Mouse (Mus musculus): ENCODE data around the gene Efna1. TPM values are rescaled to one million over a fixed set of nuclear protein-coding genes. Genes with fewer than 3 reads are reported as not detected.

The Efna1 gene
- polyA plus RNA-seq, 1 experiment from 2014 or later = 55.8 TPM

- Histone ChIP-seq H3K36me3 (no peaks in the 10 kb centered on the region), H3K27me3 (no peaks in the 10 kb centered on the region), H3K27ac (replicated peaks) (no peak overlapping the region), H3K9me3 (replicated peaks) (no peaks in the 10 kb centered on the region), H3K4me3 (replicated peaks) (no peak overlapping the region), H3K4me2 (replicated peaks) (no peak overlapping the region), H3K4me1 (peaks cover 13% of the 10 kb centered on the region; the same call in 1 of the 2 replicates), H3K9ac (no peak overlapping the region)
- 70% methylated on average over 5 of the region's 5 CpGs for WGBS
- ATAC-seq (ENCODE audit: insufficient number of reproducible peaks, low FRiP score, low TSS enrichment, low read depth) = no peak
Observed at GRCm38 (mm10) chr3:89292303-89292702, 11.4 kb upstream of the Efna1 start.

DNA sequence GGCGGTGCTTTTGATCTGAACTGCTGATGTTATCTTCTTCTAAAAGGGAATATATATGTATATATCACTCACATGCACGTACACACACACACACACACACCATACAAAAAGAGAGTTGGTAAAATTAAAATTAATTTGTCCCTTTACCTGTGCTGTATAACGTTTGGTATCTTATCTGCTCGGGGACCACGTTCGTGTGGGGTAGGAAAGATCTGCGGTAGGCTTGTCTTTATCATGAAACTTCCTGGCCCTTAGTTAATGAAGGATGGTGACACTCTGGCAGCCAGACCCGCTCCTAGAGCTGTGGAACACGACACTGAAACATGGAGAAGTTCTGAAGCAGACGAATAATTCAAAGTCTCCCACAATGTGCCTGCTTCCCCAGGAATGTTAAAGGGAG lies 10.9 kb upstream of the Efna1 start:
- H3K27me3 ChIP-seq = no peaks in the 10 kb centered on the region
- H3K9me3 ChIP-seq (replicated peaks) = no peaks in the 10 kb centered on the region
- WGBS = 60% methylated on average over 10 of the region's 10 CpGs
- no peak for ATAC-seq (ENCODE audit: insufficient number of reproducible peaks, low FRiP score, low TSS enrichment, low read depth)
- H3K27ac ChIP-seq (replicated peaks) = no peak overlapping the region
- no peak overlapping the region for H3K9ac ChIP-seq
- H3K36me3 ChIP-seq = no peaks in the 10 kb centered on the region
- no peak overlapping the region for H3K4me3 ChIP-seq (replicated peaks)
- peaks cover 15% of the 10 kb centered on the region for H3K4me1 ChIP-seq
- no peak overlapping the region for H3K4me2 ChIP-seq (replicated peaks)

- Histone ChIP-seq H3K27me3 (no peaks in the 10 kb centered on the region), H3K9me3 (replicated peaks) (no peaks in the 10 kb centered on the region), H3K4me3 (replicated peaks) (no peak overlapping the region), H3K4me1 (peaks cover 26% of the 10 kb centered on the region), H3K36me3 (no peaks in the 10 kb centered on the region), H3K4me2 (replicated peaks) (no peak overlapping the region), H3K9ac (no peak overlapping the region), H3K27ac (replicated peaks) (no peak overlapping the region)
- no peak for ATAC-seq (ENCODE audit: insufficient number of reproducible peaks, low FRiP score, low TSS enrichment, low read depth)
- 53% methylated on average over 7 of the region's 7 CpGs for WGBS
Observed at GRCm38 (mm10) chr3:89288503-89288928, 7.6 kb upstream of the Efna1 start.

- H3K4me2 ChIP-seq (replicated peaks) = no peak overlapping the region
- ATAC-seq (ENCODE audit: insufficient number of reproducible peaks, low FRiP score, low TSS enrichment, low read depth) = no peak
- no peak overlapping the region for H3K9ac ChIP-seq
- peaks cover 26% of the 10 kb centered on the region for H3K4me1 ChIP-seq
- no peak overlapping the region for H3K4me3 ChIP-seq (replicated peaks)
- WGBS = 38% methylated on average over 5 of the region's 5 CpGs
- H3K27ac ChIP-seq (replicated peaks) = no peak overlapping the region
- no peaks in the 10 kb centered on the region for H3K9me3 ChIP-seq (replicated peaks)
- H3K27me3 ChIP-seq = no peaks in the 10 kb centered on the region
- H3K36me3 ChIP-seq = no peaks in the 10 kb centered on the region
Observed at GRCm38 (mm10) chr3:89287286-89287685, 6.3 kb upstream of the Efna1 start.

- no peaks in the 10 kb centered on the region for H3K27me3 ChIP-seq
- no peak overlapping the region for H3K4me3 ChIP-seq (replicated peaks)
- no peak overlapping the region for H3K27ac ChIP-seq (replicated peaks)
- H3K9ac ChIP-seq = no peak overlapping the region
- ATAC-seq (ENCODE audit: insufficient number of reproducible peaks, low FRiP score, low TSS enrichment, low read depth) = no peak
- 36% methylated on average over 2 of the region's 2 CpGs for WGBS
- no peaks in the 10 kb centered on the region for H3K36me3 ChIP-seq
- no peaks in the 10 kb centered on the region for H3K9me3 ChIP-seq (replicated peaks)
- peaks cover 34% of the 10 kb centered on the region for H3K4me1 ChIP-seq
- no peak overlapping the region for H3K4me2 ChIP-seq (replicated peaks)
Observed at GRCm38 (mm10) chr3:89285526-89285925, 4.6 kb upstream of the Efna1 start.

DNA sequence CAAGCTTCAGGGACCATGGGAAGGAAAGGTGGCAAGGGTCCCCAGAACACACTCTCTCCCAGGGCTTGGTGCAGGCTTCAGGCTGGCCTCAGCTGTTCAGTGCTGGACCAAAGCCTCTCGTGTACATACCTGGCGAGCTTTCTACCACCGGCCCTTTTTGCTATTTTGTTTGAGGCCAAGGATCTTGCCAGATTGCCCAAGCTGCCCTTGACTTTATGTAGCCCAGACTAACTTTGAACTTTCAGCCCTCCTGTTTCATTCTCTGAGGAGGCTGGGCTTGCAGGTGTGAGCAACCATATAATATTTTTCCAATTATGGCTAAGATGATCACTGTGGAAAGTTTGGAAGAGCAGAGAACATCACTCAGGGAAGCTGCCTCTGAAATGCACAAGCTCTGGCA lies 3.3 kb upstream of the Efna1 start:
- Histone ChIP-seq H3K27ac (replicated peaks) (no peak overlapping the region), H3K4me3 (replicated peaks) (no peak overlapping the region), H3K4me1 (peaks cover 46% of the 10 kb centered on the region), H3K4me2 (replicated peaks) (no peak overlapping the region), H3K27me3 (no peaks in the 10 kb centered on the region), H3K9ac (no peak overlapping the region), H3K9me3 (replicated peaks) (no peaks in the 10 kb centered on the region), H3K36me3 (no peaks in the 10 kb centered on the region)
- WGBS = 76% methylated on average over 3 of the region's 3 CpGs
- no peak for ATAC-seq (ENCODE audit: insufficient number of reproducible peaks, low FRiP score, low TSS enrichment, low read depth)

- Histone ChIP-seq H3K9ac (no peak overlapping the region), H3K27me3 (no peaks in the 10 kb centered on the region), H3K4me1 (peaks cover 66% of the 10 kb centered on the region), H3K27ac (replicated peaks) (peak overlapping the region; percentile 91; the same call in 1 of the 2 replicates), H3K4me2 (replicated peaks) (0 out of 2 replicates have a peak overlapping the region, but pooled peaks have one; percentile 95), H3K36me3 (no peaks in the 10 kb centered on the region), H3K4me3 (replicated peaks) (no peak overlapping the region), H3K9me3 (replicated peaks) (no peaks in the 10 kb centered on the region)
- ATAC-seq (ENCODE audit: insufficient number of reproducible peaks, low FRiP score, low TSS enrichment, low read depth) = no peak
- WGBS = 11% methylated on average over 4 of the region's 4 CpGs
Observed at GRCm38 (mm10) chr3:89282291-89282643, 1.3 kb upstream of the Efna1 start.

DNA sequence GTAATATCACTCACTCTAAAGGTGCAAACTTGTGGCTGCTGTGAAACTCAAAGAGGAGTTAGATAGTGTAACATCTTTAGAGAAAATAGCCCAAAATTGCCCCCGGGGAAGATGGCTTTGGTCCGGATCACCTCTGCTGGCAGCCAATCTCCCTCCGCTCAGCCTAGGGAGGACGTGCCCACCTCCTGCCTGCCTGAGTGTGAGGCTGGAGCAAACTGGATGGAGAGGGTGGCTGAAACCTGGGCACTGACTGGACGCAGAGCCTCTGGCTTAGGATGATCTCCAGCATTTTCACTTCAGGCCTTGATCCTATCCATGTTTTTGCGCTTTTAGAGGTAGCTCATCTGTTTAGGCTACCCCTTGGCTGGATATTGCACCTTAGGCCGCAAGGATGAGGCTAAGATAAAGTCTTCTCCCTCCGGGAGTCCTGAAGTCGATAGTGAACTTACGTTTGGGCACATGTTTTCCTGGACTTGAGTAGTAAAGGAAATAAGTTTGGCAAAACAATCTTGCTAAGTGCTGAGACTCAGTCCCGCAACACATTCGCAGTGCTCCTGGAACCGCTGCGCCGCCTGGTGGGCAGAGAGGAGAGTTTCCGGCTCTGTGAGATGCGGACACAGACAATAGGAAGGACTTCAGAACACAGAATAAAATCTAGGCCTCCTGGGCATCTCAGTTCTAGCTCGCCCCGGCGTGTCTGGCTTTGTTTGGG lies 793 bp upstream of the Efna1 start:
- Histone ChIP-seq H3K9me3 (replicated peaks) (no peaks in the 10 kb centered on the region), H3K4me2 (replicated peaks) (peak overlapping the region; percentile 95), H3K27ac (replicated peaks) (peak overlapping the region; percentile 91), H3K27me3 (no peaks in the 10 kb centered on the region), H3K4me1 (peaks cover 68% of the 10 kb centered on the region), H3K4me3 (replicated peaks) (peak overlapping the region; percentile 64), H3K36me3 (no peaks in the 10 kb centered on the region), H3K9ac (no peak overlapping the region)
- no peak for ATAC-seq (ENCODE audit: insufficient number of reproducible peaks, low FRiP score, low TSS enrichment, low read depth)
- WGBS = 10% methylated on average over 20 of the region's 20 CpGs

DNA sequence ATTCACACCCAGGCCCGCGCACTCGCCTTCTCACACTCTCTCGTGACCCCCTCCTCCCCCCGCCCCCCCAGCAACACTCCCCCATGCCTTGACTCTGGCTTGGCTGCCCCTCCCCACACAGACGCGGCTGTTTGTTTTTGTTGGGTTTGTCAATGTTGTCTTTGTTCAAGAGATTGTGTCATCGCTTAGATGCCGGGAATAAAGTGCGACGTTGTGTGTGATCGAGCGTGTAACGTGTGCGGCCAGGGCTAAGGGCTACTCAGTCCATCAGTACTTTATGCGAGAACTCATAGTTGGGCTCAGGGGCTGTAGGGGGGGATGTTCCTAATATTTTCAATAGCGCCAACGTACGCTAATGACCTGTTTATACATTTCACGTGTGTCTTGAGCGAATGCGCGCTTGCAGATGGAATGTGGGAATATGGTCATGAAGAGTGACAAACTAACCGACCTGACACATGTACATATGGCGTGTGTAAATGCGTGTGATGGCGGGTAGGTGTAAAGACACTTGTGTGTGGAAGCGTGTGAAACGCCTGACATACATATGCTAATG lies 814 bp downstream of the Efna1 start:
- no peaks in the 10 kb centered on the region for H3K9me3 ChIP-seq (replicated peaks)
- H3K27ac ChIP-seq (replicated peaks) = peak overlapping the region; percentile 91
- H3K9ac ChIP-seq = peak overlapping the region; percentile 40
- no peak for ATAC-seq (ENCODE audit: insufficient number of reproducible peaks, low FRiP score, low TSS enrichment, low read depth)
- H3K4me1 ChIP-seq = peaks cover 61% of the 10 kb centered on the region
- H3K36me3 ChIP-seq = peaks cover 12% of the 10 kb centered on the region
- no peaks in the 10 kb centered on the region for H3K27me3 ChIP-seq
- peak overlapping the region; percentile 64 for H3K4me3 ChIP-seq (replicated peaks)
- H3K4me2 ChIP-seq (replicated peaks) = peak overlapping the region; percentile 95
- WGBS = under 1% methylated on average over 29 of the region's 29 CpGs

- peak overlapping the region; percentile 57 for H3K9ac ChIP-seq
- H3K4me3 ChIP-seq (replicated peaks) = peak overlapping the region; percentile 64
Observed at GRCm38 (mm10) chr3:89279153-89279890, 1.6 kb downstream of the Efna1 start.

GRCm38 (mm10) chr3:89278643-89279042 lies 2.3 kb downstream of the Efna1 start:
- Histone ChIP-seq H3K4me1 (peaks cover 61% of the 10 kb centered on the region), H3K4me2 (replicated peaks) (peak overlapping the region; percentile 95)

More at GRCm38 (mm10) chr3:89279153-89279890, 1.6 kb downstream of the Efna1 start:
- H3K36me3 ChIP-seq = peaks cover 19% of the 10 kb centered on the region
- no peaks in the 10 kb centered on the region for H3K9me3 ChIP-seq (replicated peaks)
- peak overlapping the region; percentile 91 for H3K27ac ChIP-seq (replicated peaks)
- peak overlapping the region; percentile 95 for H3K4me2 ChIP-seq (replicated peaks)
- H3K4me1 ChIP-seq = peaks cover 61% of the 10 kb centered on the region
- 3% methylated on average over 35 of the region's 35 CpGs for WGBS
- peak; percentile 88 for ATAC-seq (ENCODE audit: insufficient number of reproducible peaks, low FRiP score, low TSS enrichment, low read depth)
- no peaks in the 10 kb centered on the region for H3K27me3 ChIP-seq

More at GRCm38 (mm10) chr3:89278643-89279042, 2.3 kb downstream of the Efna1 start:
- no peaks in the 10 kb centered on the region for H3K9me3 ChIP-seq (replicated peaks)
- peaks cover 23% of the 10 kb centered on the region for H3K36me3 ChIP-seq
- peak overlapping the region; percentile 57 for H3K9ac ChIP-seq
- peak overlapping the region; percentile 91 for H3K27ac ChIP-seq (replicated peaks)
- H3K27me3 ChIP-seq = no peaks in the 10 kb centered on the region
- H3K4me3 ChIP-seq (replicated peaks) = peak overlapping the region; percentile 64
- 16% methylated on average over 8 of the region's 8 CpGs for WGBS
- no peak for ATAC-seq (ENCODE audit: insufficient number of reproducible peaks, low FRiP score, low TSS enrichment, low read depth)

Measured in embryonic facial prominence, embryonic 15.5 days (tissue).